Mouse (Mus musculus) myocyte (in vitro differentiated cells): Measurements from ENCODE around the gene 2410137M14Rik.

Source experiments
- MAX ChIP-seq: IDR thresholded peaks from one replicate; pipeline ENCODE4 v1.6.1; 2011; ENCODE audit warnings: low read depth, mild to moderate bottlenecking, control low read depth
- POLR2A ChIP-seq: IDR thresholded peaks from one replicate; pipeline ENCODE4 v1.6.1; 2011; ENCODE audit warnings: low read depth, mild to moderate bottlenecking, control low read depth, moderate library complexity; ENCODE audit not compliant: insufficient read length
- REST ChIP-seq: IDR thresholded peaks from one replicate; pipeline ENCODE4 v1.6.1; 2011; ENCODE audit warnings: mild to moderate bottlenecking, control low read depth, moderate library complexity; ENCODE audit not compliant: insufficient read depth, insufficient read length
- TCF12 ChIP-seq: IDR thresholded peaks from one replicate; pipeline ENCODE4 v1.6.1; 2011; ENCODE audit warnings: mild to moderate bottlenecking, control low read depth; ENCODE audit not compliant: poor library complexity, insufficient read depth, severe bottlenecking

GRCm38 (mm10) chr17:36929236-36929932 lies 51.7 kb downstream of the 2410137M14Rik start:
- TF ChIP-seq MAX: no peak
- no peak for TF ChIP-seq REST
- no peak for TF ChIP-seq POLR2A
- TF ChIP-seq TCF12: no peak
